Mouse (Mus musculus) small intestine, adult 2 months (tissue): Measurements from ENCODE around the gene Gm20388.
A peak's percentile ranks its signal among the peaks of the same experiment; 100 is the strongest.

Experiments
- CTCF ChIP-seq: fragments of 200-500 bp; IDR thresholded peaks from 2 replicates; pipeline ENCODE4 v1.5.1; 2012; ENCODE audit warnings: low read depth, mild to moderate bottlenecking, control low read depth, inconsistent platforms, low read length, moderate library complexity, mixed read lengths; ENCODE audit not compliant: insufficient replicate concordance, insufficient read length; ENCODE audit errors: extremely low read depth
- POLR2A ChIP-seq: fragments of 200-500 bp; IDR thresholded peaks from 2 replicates; pipeline ENCODE4 v1.6.1; 2012; ENCODE audit warnings: low read depth, mild to moderate bottlenecking, control low read depth, inconsistent platforms, low read length, moderate library complexity

GRCm38 (mm10) chr8:122660022-122660421 lies 2749.4 kb downstream of the Gm20388 start:
- TF ChIP-seq POLR2A (no peak), CTCF (peak; percentile 86; the same call in 1 of the 2 replicates)
